Mouse (Mus musculus): ENCODE measurements at regions not wholly inside any gene's neighbourhood (a gene's known extent, or its start where the extent isn't known, plus 50 kb on each side); places are given as distances from the start of the nearest gene placed in this dataset.

- TF ChIP-seq CTCF (IDR thresholded peaks at IDR 0.05; ENCODE audit: extremely low read depth, insufficient read depth, insufficient read length, insufficient replicate concordance) = no peak
- no peak for TF ChIP-seq POLR2A (IDR thresholded peaks at IDR 0.05; ENCODE audit: low read depth, low read length)
Observed at GRCm38 (mm10) chr8:127811338-127811737, 547.1 kb upstream of the Nrp1 start.
